Mouse (Mus musculus) spleen, adult 18-20 months (tissue): ENCODE results near the gene Ropn1l.

Source experiments
- DNase-seq, 2 experiments: peaks; one replicate each; pipeline ENCODE4 v3.0.0; 2022; ENCODE audit warnings: mixed read lengths in 2 of 2

Gene Ropn1l

GRCm38 (mm10) chr15:31453098-31453916, at the start of gene Ropn1l:
Gene Ropn1l (minus strand): TSS chr15:31453737.
- DNase-seq, result peak; percentile 75 to 76

GRCm38 (mm10) chr15:31502996-31503395, 49.5 kb upstream of the Ropn1l start:
- DNase-seq, result no peak

GRCm38 (mm10) chr15:31502313-31502712, 48.8 kb upstream of the Ropn1l start:
- DNase-seq, result no peak

- no peak for DNase-seq
Observed at GRCm38 (mm10) chr15:31494803-31495202, 41.3 kb upstream of the Ropn1l start.

GRCm38 (mm10) chr15:31494310-31494709, 40.8 kb upstream of the Ropn1l start:
- DNase-seq, result no peak

GRCm38 (mm10) chr15:31487407-31487806, 33.9 kb upstream of the Ropn1l start:
- no peak for DNase-seq

GRCm38 (mm10) chr15:31476678-31477077, 23.1 kb upstream of the Ropn1l start:
- DNase-seq, result no peak

GRCm38 (mm10) chr15:31472645-31473574, 19.4 kb upstream of the Ropn1l start:
- DNase-seq, result no peak

- DNase-seq, result no peak
Observed at GRCm38 (mm10) chr15:31471529-31471928, 18.0 kb upstream of the Ropn1l start.

GRCm38 (mm10) chr15:31469497-31469896, 16.0 kb upstream of the Ropn1l start:
- DNase-seq, result no peak

GRCm38 (mm10) chr15:31468806-31469205, 15.3 kb upstream of the Ropn1l start:
- no peak for DNase-seq

- DNase-seq, result no peak
Observed at GRCm38 (mm10) chr15:31466749-31467148, 13.2 kb upstream of the Ropn1l start.

GRCm38 (mm10) chr15:31466295-31466694, 12.8 kb upstream of the Ropn1l start:
- no peak for DNase-seq

- DNase-seq, result no peak
Observed at GRCm38 (mm10) chr15:31465806-31466205, 12.3 kb upstream of the Ropn1l start.

GRCm38 (mm10) chr15:31460571-31460970, 7.0 kb upstream of the Ropn1l start:
- DNase-seq, result no peak

GRCm38 (mm10) chr15:31458081-31458480, 4.5 kb upstream of the Ropn1l start:
- DNase-seq, result no peak

- DNase-seq, result no peak
Observed at GRCm38 (mm10) chr15:31456381-31456780, 2.8 kb upstream of the Ropn1l start.

- no peak for DNase-seq
Observed at GRCm38 (mm10) chr15:31454861-31455295, 1.3 kb upstream of the Ropn1l start.

- no peak for DNase-seq
Observed at GRCm38 (mm10) chr15:31454096-31454860, 741 bp upstream of the Ropn1l start.

- DNase-seq, result no peak
Observed at GRCm38 (mm10) chr15:31452336-31453097, 1.0 kb downstream of the Ropn1l start.

- no peak for DNase-seq
Observed at GRCm38 (mm10) chr15:31449772-31450171, 3.8 kb downstream of the Ropn1l start.

- peak in 1 of 2 experiments; percentile 28 for DNase-seq
Observed at GRCm38 (mm10) chr15:31447121-31447520, 6.4 kb downstream of the Ropn1l start.
